Mouse (Mus musculus) forebrain, embryonic 15.5 days (tissue): Measurements from ENCODE around the gene 1700042G07Rik. TPM values are rescaled to one million over a fixed set of nuclear protein-coding genes. Genes with fewer than 3 reads are reported as not detected.

Experiments used
- ATAC-seq: fragments of 200-750 bp; cut with Nextera tagmentation; replicated peaks from 2 replicates; pipeline ENCODE4 v1.8.0; 2017; ENCODE audit warnings: mild to moderate bottlenecking, moderate TSS enrichment, moderate library complexity
- H3K27ac ChIP-seq: fragments of 300-500 bp; sonication (generic); replicated peaks from 2 replicates; pipeline ENCODE4 v1.5.1; 2015; ENCODE audit warnings: mild to moderate bottlenecking, inconsistent platforms
- H3K27me3 ChIP-seq: fragments of 300-500 bp; sonication (generic); 2 replicates; pipeline ENCODE4 v1.6.1; 2015; ENCODE audit warnings: inconsistent platforms
- H3K36me3 ChIP-seq: fragments of 300-500 bp; sonication (generic); 2 replicates; pipeline ENCODE4 v1.6.1; 2015; ENCODE audit warnings: mild to moderate bottlenecking, inconsistent platforms
- H3K4me1 ChIP-seq: fragments of 300-500 bp; sonication (generic); 2 replicates; pipeline ENCODE4 v1.6.1; 2015; ENCODE audit warnings: inconsistent platforms
- H3K4me2 ChIP-seq: fragments of 300-500 bp; sonication (generic); replicated peaks from 2 replicates; pipeline ENCODE4 v1.6.1; 2015; ENCODE audit warnings: mild to moderate bottlenecking, inconsistent platforms
- H3K4me3 ChIP-seq: fragments of 300-500 bp; sonication (generic); 2 replicates; pipeline ENCODE4 v1.5.1; 2015; ENCODE audit warnings: mild to moderate bottlenecking, inconsistent platforms
- H3K9ac ChIP-seq: fragments of 300-500 bp; sonication (generic); replicated peaks from 2 replicates; pipeline ENCODE4 v1.6.1; 2015; ENCODE audit warnings: mild to moderate bottlenecking, inconsistent platforms
- H3K9me3 ChIP-seq: fragments of 300-500 bp; sonication (generic); 2 replicates; pipeline ENCODE4 v1.6.1; 2016; ENCODE audit warnings: inconsistent platforms
- WGBS: fragments of 180-500 bp; shearing (Covaris S2); methylation state at CpG from one replicate; pipeline ENCODE4 v1.1.7; 2015; ENCODE audit warnings: mixed read lengths; 5-methylcytosine and 5-hydroxymethylcytosine counted together
- polyA plus RNA-seq: library from polyadenylated mRNA; unstranded; fragments of >200 nt; fragmentation: Nextera tagmentation; extraction: Ambion mirVana; gene quantifications from 2 replicates; pipeline ENCODE4 v1.2.1, GENCODE M21; 2015

Gene 1700042G07Rik
- polyA plus RNA-seq, result not detected in 2 replicates

DNA sequence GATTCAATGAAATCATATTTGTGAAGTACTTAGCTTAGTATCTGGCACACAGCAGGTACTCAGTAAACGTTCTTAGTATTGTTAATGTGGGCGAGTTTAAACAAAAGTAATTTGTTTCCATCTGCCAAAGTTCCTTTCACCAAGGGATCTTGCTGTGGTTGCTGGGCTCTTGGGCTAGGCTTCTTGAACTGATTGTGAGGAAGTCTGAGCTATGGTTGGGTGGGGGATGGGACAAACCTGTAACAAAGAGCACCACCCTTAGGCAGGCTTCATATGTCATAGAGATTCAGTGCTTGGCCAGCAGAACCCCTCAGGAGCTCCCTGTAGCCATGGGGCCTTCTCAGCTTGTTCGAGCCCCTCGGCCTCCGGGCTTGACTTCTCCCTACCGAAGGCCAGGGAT is at the start of gene 1700042G07Rik, which contains the start of gene Gm49337:
1700042G07Rik (plus strand) TSS at position 301 of the 400 bp plus-strand sequence.
Gm49337 (plus strand) TSS at position 313 of the 400 bp plus-strand sequence.
- no peak for ATAC-seq
- Histone ChIP-seq H3K4me2 (no peak within 1 kb of the TSS), H3K36me3 (no peaks in the 10 kb centered on the region), H3K4me1 (peaks cover 26% of the 10 kb centered on the region), H3K27me3 (no peaks in the 10 kb centered on the region), H3K9ac (no peak within 1 kb of the TSS), H3K9me3 (no peaks in the 10 kb centered on the region), H3K4me3 (no peak within 1 kb of the TSS), H3K27ac (no peak within 1 kb of the TSS)
- WGBS, result 80% methylated on average over 6 of the region's 6 CpGs

DNA sequence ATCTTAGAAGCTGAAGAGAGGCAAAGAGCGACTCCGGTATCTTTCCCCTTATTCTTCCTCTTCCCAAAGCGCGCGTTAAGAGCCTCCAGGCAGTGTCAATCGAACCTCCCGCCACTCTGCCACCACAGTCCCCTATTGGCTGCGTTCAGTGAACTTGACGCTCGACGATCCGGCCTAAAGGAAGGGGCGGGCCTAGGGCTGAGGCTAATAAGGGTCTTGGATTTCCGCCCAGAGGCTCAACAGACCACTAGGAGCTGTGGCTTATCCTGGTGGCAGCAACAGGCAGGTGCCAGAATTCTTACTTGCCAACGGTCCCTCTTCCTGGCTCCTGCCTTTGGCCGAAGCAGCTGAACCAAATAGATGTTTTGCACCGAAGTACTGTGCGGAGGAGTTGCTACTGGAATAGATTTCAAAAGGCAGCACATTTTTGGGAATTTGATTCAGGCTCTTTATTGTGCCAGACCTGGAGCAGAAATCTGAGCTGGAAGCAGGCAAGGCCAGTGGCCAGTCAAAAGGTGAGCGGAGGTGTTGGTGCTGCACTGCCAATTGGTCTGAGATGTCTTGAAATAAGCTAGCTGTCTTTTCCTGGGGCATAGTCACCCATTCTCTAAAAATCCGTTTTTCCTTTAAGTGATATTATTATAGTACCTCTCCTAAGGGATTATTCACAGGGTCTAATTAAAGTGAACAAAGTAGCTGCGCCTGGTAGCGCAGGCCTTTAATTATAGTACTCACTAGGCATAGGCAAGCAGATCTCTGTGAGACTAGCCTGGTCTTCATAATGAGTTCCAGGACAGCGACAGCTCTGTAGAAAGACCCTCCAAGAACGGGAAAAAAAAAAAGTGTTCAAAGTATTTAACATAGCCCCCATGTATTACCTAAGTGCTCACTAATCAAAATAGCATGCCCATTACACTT is 49.3 kb upstream of the 1700042G07Rik start, which contains the start of the genes Rad54l and Pomgnt1:
Rad54l (minus strand) TSS at position 89 of the 918 bp plus-strand sequence.
Pomgnt1 (plus strand) TSS at position 239 of the 918 bp plus-strand sequence.
- ATAC-seq, result peak; percentile 98
- H3K4me3 ChIP-seq, result peak within 1 kb of the TSS; percentile 71
- H3K36me3 ChIP-seq, result 0 out of 2 replicates have a peak, but pooled peaks cover under 1% of the 10 kb centered on the region
- peak within 1 kb of the TSS; percentile 60 for H3K9ac ChIP-seq
- H3K4me1 ChIP-seq, result peaks cover 24% of the 10 kb centered on the region
- peak within 1 kb of the TSS; percentile 76 for H3K27ac ChIP-seq
- WGBS, result 2% methylated on average over 24 of the region's 24 CpGs
- H3K4me2 ChIP-seq, result peak within 1 kb of the TSS; percentile 59
- no peaks in the 10 kb centered on the region for H3K9me3 ChIP-seq
- H3K27me3 ChIP-seq, result no peaks in the 10 kb centered on the region

DNA sequence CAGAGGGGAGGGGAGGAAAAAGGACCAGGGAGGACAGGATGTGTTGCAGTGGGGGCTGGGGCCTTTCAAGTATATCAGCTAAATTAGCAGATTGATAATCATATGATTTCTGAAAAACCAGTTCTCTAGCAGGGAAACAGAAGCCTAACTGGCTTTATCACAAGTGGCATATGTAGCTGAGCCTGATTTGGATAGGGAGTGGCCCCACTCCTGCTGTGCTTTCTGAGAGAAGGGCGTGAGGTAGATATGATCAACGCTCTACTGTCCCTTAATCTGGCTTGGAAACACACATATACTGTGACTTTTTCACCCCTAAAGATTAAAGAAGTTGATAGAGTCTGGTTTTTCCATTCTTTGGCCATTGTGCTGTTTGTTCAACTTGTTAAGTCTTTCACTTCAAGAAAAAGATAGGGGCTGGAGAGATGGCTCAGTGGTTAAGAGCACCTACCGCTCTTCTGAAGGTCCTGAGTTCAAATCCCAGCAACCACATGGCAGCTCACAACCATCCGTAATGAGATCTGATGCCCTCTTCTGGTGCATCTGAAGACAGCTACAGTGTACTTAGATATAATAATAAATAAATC is 47.3 kb upstream of the 1700042G07Rik start:
- Histone ChIP-seq H3K4me2 (no peak overlapping the region), H3K4me3 (no peak overlapping the region), H3K4me1 (peaks cover 24% of the 10 kb centered on the region), H3K36me3 (no peaks in the 10 kb centered on the region), H3K27ac (no peak overlapping the region), H3K9ac (no peak overlapping the region), H3K9me3 (no peaks in the 10 kb centered on the region), H3K27me3 (no peaks in the 10 kb centered on the region)
- 95% methylated on average over 4 of the region's 4 CpGs for WGBS
- ATAC-seq, result no peak

DNA sequence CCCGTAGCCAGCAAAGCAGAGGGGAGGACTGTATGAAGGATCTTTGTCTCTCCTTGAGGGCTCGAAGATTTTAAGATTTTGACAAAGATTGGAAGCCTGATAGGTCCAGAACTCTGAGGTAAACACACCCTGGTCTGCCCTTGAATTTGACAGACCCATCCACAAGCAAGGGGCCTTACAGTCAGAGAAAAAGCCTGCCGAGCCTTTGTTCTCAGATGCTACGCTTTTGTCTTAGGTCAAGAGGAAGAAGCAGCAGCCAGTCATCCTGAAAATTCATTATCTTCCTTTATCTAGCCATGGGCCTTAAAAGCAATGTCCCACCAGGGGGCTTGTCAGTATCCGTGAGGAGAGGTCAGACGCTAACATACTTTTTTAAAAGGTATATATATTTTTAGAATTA is 45.2 kb upstream of the 1700042G07Rik start:
- no peaks in the 10 kb centered on the region for H3K36me3 ChIP-seq
- H3K27me3 ChIP-seq, result no peaks in the 10 kb centered on the region
- no peak for ATAC-seq
- H3K27ac ChIP-seq, result no peak overlapping the region
- no peak overlapping the region for H3K9ac ChIP-seq
- WGBS, result 75% methylated on average over 6 of the region's 6 CpGs
- H3K4me1 ChIP-seq, result peaks cover 17% of the 10 kb centered on the region
- H3K4me2 ChIP-seq, result no peak overlapping the region
- H3K4me3 ChIP-seq, result no peak overlapping the region
- no peaks in the 10 kb centered on the region for H3K9me3 ChIP-seq

DNA sequence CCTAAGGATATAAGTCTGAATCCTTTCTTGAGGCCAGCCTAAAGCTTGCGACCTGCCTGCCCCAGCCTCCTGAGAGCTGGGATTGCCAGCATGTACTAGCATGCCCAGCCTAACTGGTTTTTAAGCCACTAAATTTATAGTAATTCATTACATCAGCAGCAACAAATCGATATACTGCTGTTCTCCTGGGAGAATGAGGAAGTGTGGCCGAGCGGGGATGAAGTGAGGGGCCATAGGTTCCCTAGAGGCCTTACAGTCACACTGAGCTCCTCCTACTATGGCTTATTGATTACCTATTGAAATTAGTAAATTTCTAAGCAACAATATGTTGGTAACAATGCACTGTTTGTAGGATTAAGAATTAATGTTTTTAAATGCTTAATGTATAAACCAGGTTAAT is 40.0 kb upstream of the 1700042G07Rik start:
- Histone ChIP-seq H3K4me1 (no peaks in the 10 kb centered on the region), H3K9ac (no peak overlapping the region), H3K27me3 (no peaks in the 10 kb centered on the region), H3K4me2 (no peak overlapping the region), H3K36me3 (no peaks in the 10 kb centered on the region), H3K9me3 (no peaks in the 10 kb centered on the region), H3K27ac (no peak overlapping the region), H3K4me3 (no peak overlapping the region)
- no peak for ATAC-seq
- 93% methylated on average over 4 of the region's 4 CpGs for WGBS

DNA sequence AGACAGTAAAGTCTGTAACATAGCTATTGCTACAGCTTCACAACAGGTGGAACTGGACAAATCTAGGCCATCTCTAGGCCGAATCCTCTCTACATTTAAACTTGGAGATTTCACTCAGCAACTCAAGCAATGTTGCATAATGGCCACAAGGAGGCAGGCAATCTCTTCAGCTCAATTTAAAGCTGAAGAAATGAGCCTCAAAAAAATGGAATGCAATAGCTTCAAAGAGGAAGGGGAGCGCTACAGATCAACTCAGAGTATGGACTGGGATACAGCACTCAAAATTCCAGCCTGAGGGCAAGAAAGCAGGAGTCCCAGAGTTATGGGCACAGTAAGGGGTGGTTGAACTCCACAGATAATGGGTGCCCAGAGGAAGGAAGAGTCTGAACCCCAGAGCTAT is 38.2 kb upstream of the 1700042G07Rik start:
- Histone ChIP-seq H3K4me2 (no peak overlapping the region), H3K36me3 (no peaks in the 10 kb centered on the region), H3K4me1 (no peaks in the 10 kb centered on the region), H3K4me3 (no peak overlapping the region), H3K27ac (no peak overlapping the region), H3K27me3 (no peaks in the 10 kb centered on the region), H3K9me3 (no peaks in the 10 kb centered on the region), H3K9ac (no peak overlapping the region)
- 0 out of 2 replicates have a peak, but pooled peaks have one; percentile 41 for ATAC-seq
- WGBS, result 32% methylated on average over 2 of the region's 2 CpGs

DNA sequence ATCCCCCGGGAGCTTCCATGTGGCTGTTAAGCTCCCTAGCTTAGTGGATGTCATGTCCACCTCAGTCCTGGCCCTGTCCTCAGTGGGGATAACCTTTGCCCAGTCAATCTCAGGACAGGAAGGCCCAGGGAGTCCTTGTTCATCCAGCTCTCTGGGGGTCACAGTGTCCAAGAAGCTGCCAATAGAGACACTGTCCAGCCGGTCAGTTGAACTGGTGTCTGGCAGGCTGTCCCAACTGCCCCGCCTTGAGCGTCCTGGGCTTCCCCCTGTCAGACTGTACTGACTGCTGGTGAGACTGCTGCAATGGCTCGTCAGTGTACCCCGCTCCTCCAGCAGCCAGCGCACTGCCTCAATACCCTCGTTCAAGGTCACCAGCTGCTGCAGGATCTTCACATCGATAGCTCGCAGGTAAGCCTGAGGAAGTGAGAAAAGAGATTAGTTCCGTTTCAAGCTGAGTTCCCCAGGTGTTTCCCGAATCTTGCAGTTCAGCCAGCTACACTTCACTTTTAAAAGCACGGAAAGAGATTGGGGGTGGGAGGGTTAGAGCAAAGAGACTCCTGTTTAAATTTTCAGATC is 35.7 kb upstream of the 1700042G07Rik start:
- Histone ChIP-seq H3K36me3 (no peaks in the 10 kb centered on the region), H3K4me2 (no peak overlapping the region), H3K4me1 (no peaks in the 10 kb centered on the region), H3K27me3 (no peaks in the 10 kb centered on the region), H3K4me3 (no peak overlapping the region), H3K27ac (no peak overlapping the region), H3K9me3 (no peaks in the 10 kb centered on the region), H3K9ac (no peak overlapping the region)
- WGBS, result 55% methylated on average over 13 of the region's 13 CpGs
- ATAC-seq, result no peak

DNA sequence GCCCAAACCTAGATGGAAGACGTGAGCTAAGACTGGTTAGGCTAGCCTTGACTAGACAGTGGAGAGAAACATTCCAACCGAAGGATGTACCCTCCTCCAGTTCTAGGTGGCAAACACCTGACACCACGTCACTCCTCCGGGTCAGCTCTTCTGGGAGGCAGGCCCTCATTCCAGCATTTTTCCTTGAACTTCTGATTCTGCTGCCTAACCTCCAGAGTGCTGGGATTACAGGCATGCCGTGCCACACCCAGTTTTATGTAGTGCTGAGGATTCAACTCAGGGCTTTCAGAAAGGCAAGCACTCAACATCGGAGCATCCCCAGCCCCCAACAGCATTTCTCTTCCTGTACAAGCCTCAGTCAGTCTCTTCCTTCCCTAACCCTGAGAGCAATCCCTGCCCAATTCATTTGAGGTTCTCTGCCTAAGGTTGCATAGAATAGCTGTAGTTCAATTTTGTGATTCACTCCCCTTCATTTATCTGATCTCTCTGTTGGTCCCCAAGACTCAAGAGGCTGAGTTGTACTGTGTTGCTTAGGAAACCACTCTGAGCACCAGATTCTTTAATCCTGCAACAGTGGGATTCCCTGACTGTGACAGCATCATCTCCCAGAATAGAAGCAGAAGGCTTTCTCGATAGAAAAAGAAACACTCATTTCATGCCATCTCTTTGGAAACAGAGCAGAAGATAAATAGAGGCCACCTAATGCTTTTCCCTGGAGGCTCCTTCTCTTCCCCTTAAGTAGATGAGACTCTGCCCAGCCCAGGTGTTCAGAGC is 32.2 kb upstream of the 1700042G07Rik start:
- H3K27me3 ChIP-seq, result no peaks in the 10 kb centered on the region
- H3K9me3 ChIP-seq, result no peaks in the 10 kb centered on the region
- no peak for ATAC-seq
- H3K36me3 ChIP-seq, result no peaks in the 10 kb centered on the region
- H3K4me3 ChIP-seq, result no peak overlapping the region
- no peak overlapping the region for H3K4me2 ChIP-seq
- no peak overlapping the region for H3K9ac ChIP-seq
- WGBS, result 85% methylated on average over 7 of the region's 7 CpGs
- H3K27ac ChIP-seq, result no peak overlapping the region
- peaks cover 18% of the 10 kb centered on the region for H3K4me1 ChIP-seq

DNA sequence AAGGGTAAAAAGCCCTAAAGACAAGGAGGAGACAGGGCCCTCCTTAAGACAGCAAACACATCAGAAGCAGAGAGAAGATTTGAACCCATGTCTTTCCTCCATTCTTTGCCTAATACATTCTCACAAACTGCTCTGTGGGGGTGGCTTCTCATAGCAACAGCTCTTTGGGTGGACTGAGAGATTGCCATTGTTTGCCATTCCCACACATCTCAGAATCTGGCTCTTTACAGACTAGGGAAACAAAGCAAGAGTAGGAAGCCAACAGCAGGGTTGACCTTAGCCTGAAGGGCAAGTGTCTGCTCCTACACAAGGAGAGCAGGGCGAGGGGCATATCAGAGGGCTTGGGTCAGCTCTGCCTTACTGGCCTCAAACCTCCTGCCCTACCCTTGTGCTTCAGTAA is 31.4 kb upstream of the 1700042G07Rik start:
- ATAC-seq, result no peak
- Histone ChIP-seq H3K9me3 (no peaks in the 10 kb centered on the region), H3K36me3 (no peaks in the 10 kb centered on the region), H3K9ac (no peak overlapping the region), H3K27ac (no peak overlapping the region), H3K4me2 (no peak overlapping the region), H3K4me1 (peaks cover 18% of the 10 kb centered on the region), H3K4me3 (no peak overlapping the region), H3K27me3 (no peaks in the 10 kb centered on the region)
- 84% methylated on average over 1 of the region's 1 CpGs for WGBS

DNA sequence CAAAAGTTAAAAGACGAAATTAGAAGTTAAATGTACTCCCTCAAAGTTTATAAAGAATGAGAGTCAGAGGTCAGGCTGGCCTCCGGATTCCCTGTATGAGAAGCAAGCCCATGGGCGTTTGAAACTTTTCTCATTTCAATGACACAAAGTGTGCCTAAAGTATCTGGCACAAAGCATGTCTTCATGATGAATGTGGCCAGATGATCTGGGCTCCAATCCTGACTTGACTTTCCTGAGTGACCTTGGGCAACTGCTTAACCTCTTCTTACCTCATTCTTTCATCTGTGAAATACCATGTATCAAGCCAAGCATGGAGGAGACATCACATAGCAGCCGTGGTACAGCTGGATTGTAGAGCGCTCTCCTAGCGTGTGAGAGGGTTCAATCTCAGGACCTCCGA is 30.9 kb upstream of the 1700042G07Rik start:
- Histone ChIP-seq H3K4me3 (no peak overlapping the region), H3K9ac (no peak overlapping the region), H3K4me2 (no peak overlapping the region), H3K27me3 (no peaks in the 10 kb centered on the region), H3K4me1 (peaks cover 18% of the 10 kb centered on the region), H3K9me3 (no peaks in the 10 kb centered on the region), H3K36me3 (no peaks in the 10 kb centered on the region), H3K27ac (no peak overlapping the region)
- ATAC-seq, result no peak
- 84% methylated on average over 7 of the region's 7 CpGs for WGBS

DNA sequence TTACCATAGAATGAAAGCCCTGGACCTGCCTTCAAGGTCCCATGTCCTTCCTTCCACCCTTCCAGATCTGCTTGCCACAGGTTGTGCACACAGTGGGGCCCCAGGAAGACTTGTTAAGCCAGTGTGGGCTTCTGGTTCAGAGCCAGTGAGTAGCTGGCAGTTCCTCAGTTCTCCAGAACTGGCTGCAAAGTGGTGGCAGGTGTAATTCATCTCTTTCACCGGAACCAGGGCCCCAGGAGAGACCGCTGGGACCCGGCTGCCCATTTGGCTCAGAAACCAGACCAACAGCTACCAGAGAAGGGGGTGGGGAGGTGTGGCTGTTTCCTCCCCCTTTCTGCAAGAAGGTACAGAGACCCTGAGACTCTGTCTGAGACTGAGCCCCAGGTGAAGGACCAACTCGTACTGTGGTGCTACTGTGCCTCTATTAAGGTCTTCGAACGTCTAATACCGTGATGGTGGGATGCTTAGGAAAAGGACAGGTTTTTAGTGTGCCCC is 29.8 kb upstream of the 1700042G07Rik start:
- H3K4me1 ChIP-seq, result peaks cover 18% of the 10 kb centered on the region
- WGBS, result 6% methylated on average over 7 of the region's 7 CpGs

More for the DNA sequence above, 29.8 kb upstream of the 1700042G07Rik start:
- Histone ChIP-seq H3K9me3 (no peaks in the 10 kb centered on the region), H3K9ac (peak overlapping the region; percentile 8; the same call in 1 of the 2 replicates), H3K4me3 (peak overlapping the region; percentile 65), H3K4me2 (peak overlapping the region; percentile 97), H3K36me3 (no peaks in the 10 kb centered on the region), H3K27me3 (no peaks in the 10 kb centered on the region), H3K27ac (no peak overlapping the region)
- no peak for ATAC-seq
